Mouse (Mus musculus) midbrain, embryonic 12.5 days (tissue): ENCODE data around the gene Gm14214. TPM values are rescaled to one million over a fixed set of nuclear protein-coding genes. Genes with fewer than 3 reads are reported as not detected.

Experiments used
- ATAC-seq: fragments of 200-750 bp; cut with Nextera tagmentation; 2 replicates; pipeline ENCODE4 v1.8.0; 2017; ENCODE audit warnings: low read depth, moderate TSS enrichment, moderate library complexity; ENCODE audit not compliant: low FRiP score
- H3K27ac ChIP-seq: fragments of 300-500 bp; sonication (generic); replicated peaks from 2 replicates; pipeline ENCODE4 v1.5.1; 2016; ENCODE audit warnings: mild to moderate bottlenecking
- H3K27me3 ChIP-seq: fragments of 300-500 bp; sonication (generic); 2 replicates; pipeline ENCODE4 v1.6.1; 2016; ENCODE audit warnings: mild to moderate bottlenecking
- H3K36me3 ChIP-seq: fragments of 300-500 bp; sonication (generic); 2 replicates; pipeline ENCODE4 v1.6.1; 2016
- H3K4me1 ChIP-seq: fragments of 300-500 bp; sonication (generic); 2 replicates; pipeline ENCODE4 v1.6.1; 2016
- H3K4me2 ChIP-seq: fragments of 300-500 bp; sonication (generic); replicated peaks from 2 replicates; pipeline ENCODE4 v1.6.1; 2016; ENCODE audit warnings: mild to moderate bottlenecking, moderate library complexity
- H3K4me3 ChIP-seq: fragments of 300-500 bp; sonication (generic); 2 replicates; pipeline ENCODE4 v1.5.1; 2016; ENCODE audit warnings: mild to moderate bottlenecking
- H3K9ac ChIP-seq: fragments of 300-500 bp; sonication (generic); replicated peaks from 2 replicates; pipeline ENCODE4 v1.6.1; 2016; ENCODE audit warnings: mild to moderate bottlenecking, moderate library complexity
- H3K9me3 ChIP-seq: fragments of 300-500 bp; sonication (generic); 2 replicates; pipeline ENCODE4 v1.6.1; 2016; ENCODE audit warnings: mild to moderate bottlenecking
- WGBS: fragments of 180-500 bp; shearing (Covaris S2); methylation state at CpG from one replicate; pipeline ENCODE4 v1.1.7; 2016; 5-methylcytosine and 5-hydroxymethylcytosine counted together
- polyA plus RNA-seq: library from polyadenylated mRNA; unstranded; fragments of >200 nt; fragmentation: Nextera tagmentation; extraction: Ambion mirVana; gene quantifications from 2 replicates; pipeline ENCODE4 v1.2.1, GENCODE M21; 2016

The Gm14214 gene
- polyA plus RNA-seq, 1 experiment from 2014 or later = not detected

- Histone ChIP-seq H3K4me1 (0 out of 2 replicates have a peak, but pooled peaks cover 5% of the 10 kb centered on the region), H3K9me3 (no peaks in the 10 kb centered on the region; the same call in 1 of the 2 replicates)
- no peak for ATAC-seq
These were observed 1.8 kb upstream of the Gm14214 start for GRCm38 (mm10) chr2:154771604-154772003.

DNA sequence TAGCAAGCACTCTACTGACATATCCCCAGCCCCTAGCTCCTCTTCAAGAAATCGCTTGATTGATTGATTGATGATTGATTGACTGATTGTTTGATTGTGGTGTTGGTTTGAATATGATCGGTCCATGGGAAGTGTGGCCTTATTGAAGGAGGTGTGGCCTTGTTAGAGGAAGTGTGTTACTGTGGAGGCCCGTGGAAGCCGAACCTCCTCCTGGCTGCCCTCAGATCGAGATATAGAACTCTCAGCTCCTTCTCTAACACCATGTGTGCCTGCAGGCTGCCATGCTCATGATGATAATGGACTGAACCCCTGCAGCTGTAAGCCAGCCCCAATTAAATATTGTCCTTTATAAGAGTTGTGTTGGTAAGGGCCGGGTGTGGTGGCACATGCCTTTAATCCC is 2.8 kb downstream of the Gm14214 start:
- Histone ChIP-seq H3K36me3 (no peaks in the 10 kb centered on the region), H3K27me3 (no peaks in the 10 kb centered on the region), H3K4me1 (0 out of 2 replicates have a peak, but pooled peaks cover 5% of the 10 kb centered on the region), H3K4me2 (no peak overlapping the region), H3K9ac (no peak overlapping the region), H3K4me3 (no peak overlapping the region), H3K27ac (no peak overlapping the region), H3K9me3 (no peaks in the 10 kb centered on the region)
- ATAC-seq = no peak
- 94% methylated on average over 6 of the region's 6 CpGs for WGBS

More at GRCm38 (mm10) chr2:154771604-154772003, 1.8 kb upstream of the Gm14214 start:
- H3K36me3 ChIP-seq = no peaks in the 10 kb centered on the region
- no peak overlapping the region for H3K4me2 ChIP-seq
- 84% methylated on average over 8 of the region's 8 CpGs for WGBS
- H3K9ac ChIP-seq = no peak overlapping the region
- H3K4me3 ChIP-seq = no peak overlapping the region
- H3K27me3 ChIP-seq = no peaks in the 10 kb centered on the region
- no peak overlapping the region for H3K27ac ChIP-seq

GRCm38 (mm10) chr2:154765554-154766008 is 4.2 kb downstream of the Gm14214 start:
- Histone ChIP-seq H3K9me3 (no peaks in the 10 kb centered on the region), H3K4me2 (no peak overlapping the region), H3K27me3 (no peaks in the 10 kb centered on the region), H3K4me1 (0 out of 2 replicates have a peak, but pooled peaks cover 5% of the 10 kb centered on the region), H3K36me3 (no peaks in the 10 kb centered on the region), H3K9ac (no peak overlapping the region), H3K27ac (no peak overlapping the region), H3K4me3 (no peak overlapping the region)
- 85% methylated on average over 8 of the region's 8 CpGs for WGBS
- ATAC-seq = no peak

DNA sequence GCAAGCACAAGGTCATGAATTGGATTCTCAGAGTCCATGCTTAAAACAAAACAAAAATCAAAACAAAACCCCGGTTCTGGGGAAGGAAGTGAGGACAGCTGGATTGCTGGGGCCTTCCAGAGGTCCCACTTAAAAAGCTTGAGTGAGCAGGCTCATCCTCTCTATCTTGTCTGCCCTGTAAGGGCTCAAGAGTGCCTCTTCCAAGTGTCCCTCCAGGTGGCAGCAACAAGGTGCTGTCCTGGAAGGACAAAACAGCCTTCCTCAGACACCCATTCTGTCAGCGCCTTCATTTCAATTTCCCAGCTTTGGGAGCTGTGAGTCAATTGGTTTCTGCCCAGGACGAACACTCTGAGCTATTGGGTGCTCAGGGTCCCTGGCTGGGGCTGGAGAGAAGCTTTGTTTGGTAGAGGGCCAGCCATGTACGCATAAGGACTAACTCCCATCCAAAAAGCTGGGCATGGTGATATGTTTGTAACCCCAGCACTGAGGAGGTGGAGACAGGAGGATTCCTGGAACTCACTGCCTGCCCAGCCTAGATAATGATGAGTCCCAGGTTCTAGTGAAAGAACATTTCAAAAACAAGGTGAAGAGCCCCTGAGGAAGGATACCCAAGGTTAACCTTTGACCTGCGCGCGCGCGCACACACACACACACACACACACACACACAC is 4.9 kb downstream of the Gm14214 start:
- Histone ChIP-seq H3K4me2 (no peak overlapping the region), H3K4me3 (no peak overlapping the region), H3K9me3 (no peaks in the 10 kb centered on the region), H3K27ac (no peak overlapping the region), H3K36me3 (no peaks in the 10 kb centered on the region), H3K4me1 (0 out of 2 replicates have a peak, but pooled peaks cover 5% of the 10 kb centered on the region), H3K27me3 (no peaks in the 10 kb centered on the region), H3K9ac (no peak overlapping the region)
- 84% methylated on average over 9 of the region's 9 CpGs for WGBS
- ATAC-seq = no peak

DNA sequence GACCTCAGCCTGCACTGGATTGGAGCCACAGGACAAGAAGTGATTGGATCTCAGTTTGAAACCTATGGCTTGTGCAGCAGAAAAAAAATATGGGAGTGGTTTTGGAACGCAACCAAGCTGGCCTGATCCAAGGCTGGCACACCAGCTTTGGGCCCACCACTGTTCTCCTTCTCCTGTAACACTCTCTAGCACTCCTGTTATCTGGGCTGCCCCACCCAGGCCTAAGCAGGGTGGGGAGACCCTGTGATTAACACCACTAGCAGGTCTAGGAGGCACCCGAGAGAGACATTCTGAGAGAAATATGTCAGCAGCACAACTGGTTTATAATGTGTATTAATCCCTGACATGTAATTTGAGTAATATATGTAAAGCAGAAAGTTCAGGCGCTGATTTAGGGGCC is 6.6 kb downstream of the Gm14214 start:
- Histone ChIP-seq H3K36me3 (no peaks in the 10 kb centered on the region), H3K4me2 (no peak overlapping the region), H3K4me3 (no peak overlapping the region), H3K9ac (no peak overlapping the region), H3K4me1 (no peaks in the 10 kb centered on the region), H3K27ac (no peak overlapping the region), H3K27me3 (no peaks in the 10 kb centered on the region), H3K9me3 (no peaks in the 10 kb centered on the region)
- no peak for ATAC-seq
- WGBS = 88% methylated on average over 3 of the region's 3 CpGs

DNA sequence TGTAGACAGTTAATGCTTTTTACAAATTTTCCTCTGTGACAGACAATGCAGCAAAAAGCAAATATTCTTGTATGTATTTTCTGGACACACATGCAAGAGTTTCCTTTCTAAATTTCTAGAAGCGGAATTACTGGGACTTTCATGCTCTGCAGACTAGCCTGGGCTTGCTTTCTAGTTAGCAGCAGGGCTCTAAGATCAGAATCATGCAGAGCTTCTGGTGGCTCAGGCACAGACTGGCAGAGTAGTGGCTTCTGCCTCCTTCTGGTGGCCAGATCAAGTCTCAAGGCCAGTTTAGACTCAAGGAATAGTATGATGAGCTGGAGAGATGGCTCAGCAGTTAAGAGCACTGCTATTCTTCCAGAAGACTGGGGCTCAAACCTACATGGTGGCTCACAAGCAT is 11.4 kb downstream of the Gm14214 start:
- Histone ChIP-seq H3K36me3 (no peaks in the 10 kb centered on the region), H3K9me3 (no peaks in the 10 kb centered on the region), H3K4me2 (no peak overlapping the region), H3K27ac (no peak overlapping the region), H3K4me1 (no peaks in the 10 kb centered on the region), H3K9ac (no peak overlapping the region), H3K4me3 (no peak overlapping the region), H3K27me3 (no peaks in the 10 kb centered on the region)
- 86% methylated on average over 1 of the region's 1 CpGs for WGBS
- ATAC-seq = no peak

DNA sequence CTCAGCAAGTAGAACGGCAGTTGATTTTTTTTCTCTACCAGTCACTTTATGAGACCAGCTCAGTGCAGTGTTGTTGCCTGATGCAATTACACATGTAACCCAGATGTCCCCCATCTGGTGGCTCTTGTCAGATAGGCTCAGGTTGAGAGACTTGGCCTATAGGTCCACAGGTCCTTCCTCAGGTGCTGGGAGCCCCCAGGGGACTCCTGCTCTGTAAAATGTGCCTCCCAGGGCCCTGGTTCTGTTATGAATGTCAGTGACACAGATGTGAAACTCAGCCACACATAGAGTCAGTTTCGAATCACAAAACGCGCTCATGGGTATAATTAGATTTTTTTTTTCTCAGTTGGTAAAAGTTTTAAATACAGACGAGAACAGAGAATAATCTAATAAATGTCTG is 12.1 kb downstream of the Gm14214 start:
- Histone ChIP-seq H3K9me3 (no peaks in the 10 kb centered on the region), H3K4me3 (no peak overlapping the region), H3K27me3 (no peaks in the 10 kb centered on the region), H3K9ac (no peak overlapping the region), H3K4me2 (no peak overlapping the region), H3K27ac (no peak overlapping the region), H3K4me1 (no peaks in the 10 kb centered on the region), H3K36me3 (no peaks in the 10 kb centered on the region)
- 90% methylated on average over 5 of the region's 5 CpGs for WGBS
- no peak for ATAC-seq

- H3K4me3 ChIP-seq = no peak overlapping the region
- H3K9me3 ChIP-seq = no peaks in the 10 kb centered on the region
- H3K27ac ChIP-seq = no peak overlapping the region
- H3K9ac ChIP-seq = no peak overlapping the region
- 60% methylated on average over 6 of the region's 6 CpGs for WGBS
- H3K4me2 ChIP-seq = no peak overlapping the region
- H3K4me1 ChIP-seq = no peaks in the 10 kb centered on the region
- no peak for ATAC-seq
- H3K27me3 ChIP-seq = no peaks in the 10 kb centered on the region
- no peaks in the 10 kb centered on the region for H3K36me3 ChIP-seq
These were observed 14.0 kb downstream of the Gm14214 start for GRCm38 (mm10) chr2:154755791-154756190.

DNA sequence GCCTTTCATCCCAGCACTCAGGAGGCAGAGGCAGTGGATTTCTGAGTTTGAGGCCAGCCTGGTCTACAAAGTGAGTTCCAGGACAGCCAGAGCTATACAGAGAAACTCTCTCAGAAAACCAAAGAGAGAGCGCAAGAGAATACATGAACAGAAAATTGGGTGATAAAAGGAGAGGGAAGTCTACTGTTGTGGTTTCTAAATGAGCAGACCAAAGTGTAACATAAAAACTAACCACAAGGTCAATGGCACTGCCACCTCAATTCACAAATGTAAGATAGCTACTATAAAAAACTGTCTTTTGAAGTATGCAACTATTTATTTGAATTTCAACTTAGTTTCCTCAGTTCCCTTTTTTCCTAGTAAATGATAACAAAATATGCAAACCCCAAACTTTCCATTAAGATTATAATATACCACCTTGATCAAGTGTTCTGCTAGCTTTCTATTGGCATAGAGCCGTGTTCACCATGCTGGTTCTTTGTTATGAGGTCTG is 15.7 kb downstream of the Gm14214 start:
- Histone ChIP-seq H3K9me3 (no peaks in the 10 kb centered on the region), H3K9ac (no peak overlapping the region), H3K4me3 (no peak overlapping the region), H3K36me3 (no peaks in the 10 kb centered on the region), H3K27ac (no peak overlapping the region), H3K4me1 (peaks cover 9% of the 10 kb centered on the region; the same call in 1 of the 2 replicates), H3K4me2 (no peak overlapping the region), H3K27me3 (no peaks in the 10 kb centered on the region)
- WGBS = 93% methylated on average over 2 of the region's 2 CpGs
- ATAC-seq = no peak

GRCm38 (mm10) chr2:154751924-154752323 is 17.9 kb downstream of the Gm14214 start:
- H3K4me2 ChIP-seq = no peak overlapping the region
- 56% methylated on average over 8 of the region's 8 CpGs for WGBS
- no peak overlapping the region for H3K9ac ChIP-seq
- no peaks in the 10 kb centered on the region for H3K27me3 ChIP-seq
- no peak overlapping the region for H3K27ac ChIP-seq
- H3K36me3 ChIP-seq = no peaks in the 10 kb centered on the region
- H3K4me1 ChIP-seq = peaks cover 13% of the 10 kb centered on the region; the same call in 1 of the 2 replicates
- no peak overlapping the region for H3K4me3 ChIP-seq
- no peaks in the 10 kb centered on the region for H3K9me3 ChIP-seq
- no peak for ATAC-seq

- WGBS = 60% methylated on average over 23 of the region's 23 CpGs
- Histone ChIP-seq H3K9me3 (no peaks in the 10 kb centered on the region), H3K4me3 (no peak overlapping the region), H3K4me1 (peaks cover 13% of the 10 kb centered on the region; the same call in 1 of the 2 replicates), H3K9ac (no peak overlapping the region), H3K4me2 (no peak overlapping the region), H3K27me3 (no peaks in the 10 kb centered on the region), H3K36me3 (no peaks in the 10 kb centered on the region), H3K27ac (peak overlapping the region; percentile 31; the same call in 1 of the 2 replicates)
- no peak for ATAC-seq
These were observed 20.5 kb downstream of the Gm14214 start for GRCm38 (mm10) chr2:154749046-154750036.

DNA sequence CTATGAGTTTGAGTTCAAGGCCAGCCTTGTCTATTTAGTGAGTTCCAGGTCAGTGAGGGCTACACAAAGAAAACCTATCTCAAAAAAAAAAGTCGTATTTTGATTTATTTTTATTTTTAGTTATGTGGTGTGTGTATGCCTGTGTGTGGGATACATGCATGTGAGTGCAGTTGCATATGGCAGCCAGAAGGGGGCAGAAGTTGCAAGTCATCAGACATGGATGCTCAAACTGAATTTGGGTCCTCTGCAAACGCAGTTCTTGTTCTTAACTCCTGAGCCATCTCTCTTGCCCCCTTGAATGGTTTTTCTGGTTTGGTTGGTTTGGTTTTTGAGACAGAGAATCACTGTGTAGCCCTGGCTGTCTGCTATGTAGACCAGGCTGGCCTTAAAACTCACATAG is 21.4 kb downstream of the Gm14214 start:
- peaks cover 13% of the 10 kb centered on the region; the same call in 1 of the 2 replicates for H3K4me1 ChIP-seq
- 80% methylated on average over 2 of the region's 2 CpGs for WGBS
- no peak overlapping the region for H3K27ac ChIP-seq
- no peak overlapping the region for H3K4me3 ChIP-seq
- H3K9ac ChIP-seq = no peak overlapping the region
- no peaks in the 10 kb centered on the region for H3K36me3 ChIP-seq
- H3K27me3 ChIP-seq = no peaks in the 10 kb centered on the region
- no peak for ATAC-seq
- no peak overlapping the region for H3K4me2 ChIP-seq
- H3K9me3 ChIP-seq = no peaks in the 10 kb centered on the region
